Mouse (Mus musculus) kidney, postnatal 14 days (tissue): ENCODE measurements around the gene Nme9.
A peak's percentile ranks its signal among the peaks of the same experiment; 100 is the strongest.

Experiments
- DNase-seq: peaks from one replicate; pipeline ENCODE4 v3.0.0; 2022; ENCODE audit warnings: mixed read lengths

The Nme9 gene

GRCm38 (mm10) chr9:99451161-99451560 is at the start of gene Nme9:
Gene Nme9 (plus strand): TSS chr9:99451475.
- DNase-seq = peak; percentile 43

GRCm38 (mm10) chr9:99409280-99409679 is 42.0 kb upstream of the Nme9 start:
- DNase-seq = no peak

GRCm38 (mm10) chr9:99411093-99411492 is 40.2 kb upstream of the Nme9 start:
- no peak for DNase-seq

DNA sequence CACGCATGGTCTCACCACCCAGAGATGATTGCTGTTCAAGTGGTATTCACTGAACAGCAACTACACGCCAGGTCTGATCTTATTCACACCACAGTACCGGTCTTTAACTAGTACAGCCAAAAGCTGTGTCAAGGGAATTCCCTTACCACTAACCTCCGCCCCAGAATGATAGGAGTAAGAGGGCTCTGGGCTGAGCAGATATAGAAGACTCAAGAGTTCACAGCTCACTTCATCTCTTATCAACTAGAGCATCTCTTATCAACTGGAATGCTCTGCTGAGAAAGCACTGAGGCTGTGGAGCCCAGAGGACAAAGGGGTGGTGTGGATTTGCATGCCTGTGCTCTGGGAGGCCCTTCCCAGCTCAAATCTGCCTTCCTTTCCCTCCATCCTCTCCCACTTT is 39.5 kb upstream of the Nme9 start:
- no peak for DNase-seq

GRCm38 (mm10) chr9:99416809-99417208 is 34.5 kb upstream of the Nme9 start:
- DNase-seq = no peak

- peak; percentile 41 for DNase-seq
These were observed 33.9 kb upstream of the Nme9 start for GRCm38 (mm10) chr9:99417288-99417846.

- no peak for DNase-seq
These were observed 32.9 kb upstream of the Nme9 start for GRCm38 (mm10) chr9:99418377-99418776.

GRCm38 (mm10) chr9:99419951-99420701 is 31.1 kb upstream of the Nme9 start:
- DNase-seq = no peak

DNA sequence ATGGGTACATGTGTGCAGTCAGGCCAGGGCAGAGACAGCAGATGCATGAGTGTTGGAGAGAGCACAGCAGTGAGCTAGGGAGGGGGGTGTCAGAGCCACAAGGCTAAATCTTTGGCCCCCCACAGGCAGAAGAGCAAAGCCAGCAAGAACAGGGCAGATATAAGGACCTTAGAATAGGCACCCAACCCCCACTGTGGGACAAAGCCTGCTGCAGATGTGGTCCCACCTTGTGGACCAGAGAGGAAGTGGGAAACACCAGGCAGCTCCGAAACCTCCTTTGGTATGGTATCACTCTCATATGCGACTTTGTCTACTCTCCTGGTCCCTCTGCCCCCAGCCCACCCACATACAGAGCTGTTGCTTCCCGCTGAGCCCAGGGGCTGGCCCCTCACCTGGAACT is 29.4 kb upstream of the Nme9 start:
- no peak for DNase-seq

DNA sequence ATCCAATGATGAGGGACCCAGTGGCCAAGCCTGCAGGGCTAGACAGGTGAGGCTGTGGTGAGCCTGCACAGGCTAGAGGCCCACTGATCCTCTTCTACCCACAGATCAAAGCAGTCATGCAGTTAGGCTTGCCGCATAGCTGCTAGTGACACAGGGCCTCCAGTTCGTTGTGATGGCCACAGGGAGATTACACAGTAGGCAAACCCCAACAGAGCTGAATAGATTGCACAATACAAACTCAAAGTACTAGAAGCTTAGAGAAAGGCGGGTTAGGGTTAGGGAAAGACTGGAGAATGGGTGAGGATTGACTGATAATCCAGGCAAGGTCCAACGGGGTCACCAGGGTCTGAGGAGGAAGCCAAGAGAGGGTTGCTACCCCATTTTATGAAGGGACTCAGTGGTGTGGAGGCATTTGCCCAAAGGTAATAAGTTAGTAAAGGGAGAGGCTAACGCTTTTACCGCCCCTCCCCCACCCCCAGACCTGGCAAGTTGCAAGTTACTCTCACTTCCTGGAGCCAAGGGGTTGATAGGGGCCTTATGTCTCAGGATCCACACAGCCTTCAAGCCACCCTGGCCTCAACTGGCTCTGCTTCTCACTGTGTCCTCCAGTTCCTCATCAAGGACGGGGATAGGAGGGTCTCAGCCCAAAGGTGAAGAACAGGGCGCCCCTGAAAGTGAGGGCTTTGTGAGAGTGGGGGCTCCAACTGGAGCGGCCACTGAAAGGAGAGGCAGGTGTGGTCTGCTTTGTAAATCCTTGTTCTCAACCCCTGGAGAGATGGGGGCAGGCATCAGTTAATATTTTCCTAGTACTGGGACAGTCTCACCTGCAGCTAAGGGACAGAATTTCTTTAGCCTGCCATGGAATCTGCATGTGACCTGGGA is 27.3 kb upstream of the Nme9 start:
- DNase-seq = peak; percentile 28

DNA sequence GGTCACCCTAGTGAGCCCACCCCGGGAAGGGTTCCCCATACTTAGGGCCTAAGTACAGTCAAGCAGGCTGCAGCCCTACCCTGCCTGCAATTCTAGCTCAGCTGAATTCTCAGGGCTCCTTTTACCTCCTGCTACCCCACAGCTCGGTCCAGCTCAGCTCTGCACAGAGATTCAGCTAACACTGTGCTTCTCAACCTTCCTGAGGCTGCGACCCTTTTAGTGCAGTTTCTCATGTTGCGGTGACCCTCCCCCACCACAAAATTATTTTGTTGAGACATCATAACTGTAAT is 26.8 kb upstream of the Nme9 start:
- no peak for DNase-seq

- no peak for DNase-seq
These were observed 26.0 kb upstream of the Nme9 start for GRCm38 (mm10) chr9:99425262-99425661.

GRCm38 (mm10) chr9:99428601-99429331 is 22.5 kb upstream of the Nme9 start:
- no peak for DNase-seq

- DNase-seq = no peak
These were observed 21.4 kb upstream of the Nme9 start for GRCm38 (mm10) chr9:99429845-99430244.

- no peak for DNase-seq
These were observed 20.5 kb upstream of the Nme9 start for GRCm38 (mm10) chr9:99430806-99431205.

DNA sequence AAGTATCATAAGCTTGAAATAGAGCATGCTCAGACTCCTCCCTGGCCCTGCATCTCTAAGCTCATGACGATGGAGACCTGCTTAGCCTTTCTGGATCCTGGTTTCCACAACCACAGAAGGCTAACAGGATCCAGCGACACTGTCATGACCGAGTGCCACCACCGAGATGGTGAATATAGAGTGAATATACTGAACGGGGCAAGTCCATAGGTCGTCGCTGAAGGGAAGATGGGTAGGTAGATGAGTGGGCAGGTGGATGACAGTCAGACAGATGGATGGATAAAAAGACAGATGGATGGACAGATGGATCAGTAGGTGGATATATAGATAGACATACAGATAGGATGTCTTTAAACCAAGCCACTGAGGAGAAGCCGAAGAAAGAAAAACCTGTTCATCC is 19.9 kb upstream of the Nme9 start:
- no peak for DNase-seq

GRCm38 (mm10) chr9:99431963-99432362 is 19.3 kb upstream of the Nme9 start:
- no peak for DNase-seq

DNA sequence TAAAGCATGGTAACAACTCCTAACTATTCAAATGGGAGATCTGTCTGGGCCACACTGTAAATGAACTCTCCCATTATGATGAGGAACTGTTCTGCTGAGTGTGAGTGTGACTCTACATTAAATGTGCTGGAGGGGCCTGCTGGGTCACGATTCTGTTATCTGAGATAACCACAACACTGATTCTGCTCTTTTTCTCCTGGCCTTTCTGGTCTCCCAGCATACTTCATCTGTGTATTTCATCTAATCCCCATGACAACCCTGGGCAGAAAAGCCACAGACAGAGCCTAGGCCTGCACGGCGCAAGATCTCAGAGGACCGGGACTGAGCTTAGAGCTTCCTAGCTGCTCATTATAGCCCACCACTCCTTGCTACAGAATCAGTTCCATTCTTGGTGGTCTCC is 18.8 kb upstream of the Nme9 start:
- DNase-seq = no peak

GRCm38 (mm10) chr9:99434892-99435618 is 16.2 kb upstream of the Nme9 start:
- DNase-seq = peak; percentile 36

DNA sequence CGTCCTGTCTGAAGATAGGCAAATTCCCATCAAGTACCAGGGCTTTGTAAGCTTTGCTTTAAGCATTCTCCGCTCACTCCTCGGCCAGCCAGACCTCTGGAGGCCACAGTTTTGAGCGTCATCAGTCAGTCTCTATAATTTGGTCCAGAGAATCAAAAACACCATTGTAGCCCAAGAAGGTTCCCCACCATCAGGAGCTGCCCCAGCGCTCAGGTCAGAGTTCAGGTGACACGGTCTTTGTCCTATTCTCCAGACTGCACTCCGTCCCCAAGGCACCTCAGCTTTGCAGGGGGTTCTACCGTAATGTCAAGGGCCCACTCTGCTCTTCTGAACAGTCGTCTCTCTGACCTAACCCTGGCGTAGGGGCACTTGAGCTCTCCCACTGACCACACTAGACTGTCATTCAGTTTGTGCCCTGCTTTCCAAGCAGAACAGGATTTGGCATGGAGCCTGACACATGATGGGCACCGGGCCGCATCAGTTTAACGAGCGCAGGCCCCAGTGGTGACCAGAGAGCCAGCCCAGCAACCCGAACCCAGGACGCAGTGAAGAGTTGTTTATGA is 15.6 kb upstream of the Nme9 start:
- peak; percentile 70 for DNase-seq

DNA sequence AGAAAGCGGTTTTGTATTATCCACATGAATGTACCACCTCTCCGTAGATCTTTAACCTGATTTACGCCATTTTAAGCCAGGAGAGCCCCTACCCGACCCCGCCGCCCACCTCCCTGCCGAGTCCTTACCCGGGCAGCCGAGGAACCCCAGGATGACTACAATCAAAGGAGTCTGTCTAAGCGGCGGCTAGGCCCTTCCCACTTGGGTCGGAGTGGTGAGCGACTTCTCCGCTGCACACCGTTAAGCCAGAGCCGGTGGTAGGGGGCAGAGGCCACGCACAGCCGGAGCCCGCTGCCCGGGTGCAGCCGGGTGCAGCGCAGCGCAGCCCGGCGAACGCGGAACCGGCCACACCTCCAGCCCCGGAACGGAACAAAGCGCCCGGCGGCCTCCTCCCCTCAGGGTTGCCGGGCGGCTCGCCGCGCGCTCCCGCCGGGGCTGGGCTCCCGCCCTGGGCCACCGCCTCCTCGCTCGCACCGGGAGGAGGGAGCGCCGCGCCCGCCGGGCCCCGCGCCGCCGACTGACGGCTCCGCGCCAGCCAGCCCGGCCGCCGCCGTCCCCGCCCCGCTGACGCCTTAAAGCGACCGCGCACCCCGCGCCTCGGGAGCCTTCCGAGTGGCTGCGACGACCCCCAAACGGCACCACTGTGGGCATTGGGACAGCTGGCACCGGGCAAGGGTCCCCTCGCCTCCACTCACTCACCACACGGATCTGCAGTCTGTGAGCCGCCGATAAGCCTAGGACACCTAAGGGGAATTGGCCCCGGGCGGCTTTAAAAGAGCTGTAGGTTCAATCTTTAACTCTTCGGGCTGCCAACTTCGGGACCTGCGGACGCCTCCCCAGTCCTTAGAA is 14.9 kb upstream of the Nme9 start:
- DNase-seq = peak; percentile 89
